Mouse (Mus musculus) adrenal gland, postnatal 14 days (tissue): Measurements from ENCODE around the gene Spc24. TPM values are rescaled to one million over a fixed set of nuclear protein-coding genes. Genes with fewer than 3 reads are reported as not detected.
"Not testable (repeated sequence)": the region's sequence is repeated elsewhere in the genome, so short reads cannot be mapped to it uniquely, and the experiment has no call there.

Source experiments
- DNase-seq: peaks from one replicate; pipeline ENCODE4 v3.0.0; 2021; ENCODE audit warnings: mixed read lengths
- long read RNA-seq, 2 experiments: library from polyadenylated mRNA; stranded (forward); transcript quantifications; one replicate each; pipeline ENCODE4 v2.0.0; 2021
- total RNA-seq: library from RNA; stranded (reverse); gene quantifications from 2 replicates; pipeline ENCODE4 v1.2.3, GENCODE M21; 2021

The Spc24 gene
- 9.1 and 10.4 TPM in 2 replicates for total RNA-seq
- long read RNA-seq, experiment 1, transcript Spc24-201 (5 exons, 1,366 nt), result major isoform, 22 of 27 reads
- long read RNA-seq, experiment 1, partial matches to known transcripts, result 0 of 27 reads
- long read RNA-seq, experiment 1, other reads (novel, unspliced or antisense), result 4 of 27 reads
- long read RNA-seq, experiment 2, transcript Spc24-201 (5 exons, 1,366 nt), result major isoform, 8 of 12 reads
- long read RNA-seq, experiment 2, partial matches to known transcripts, result 1 of 12 reads
- long read RNA-seq, experiment 2, other reads (novel, unspliced or antisense), result 1 of 12 reads

DNA sequence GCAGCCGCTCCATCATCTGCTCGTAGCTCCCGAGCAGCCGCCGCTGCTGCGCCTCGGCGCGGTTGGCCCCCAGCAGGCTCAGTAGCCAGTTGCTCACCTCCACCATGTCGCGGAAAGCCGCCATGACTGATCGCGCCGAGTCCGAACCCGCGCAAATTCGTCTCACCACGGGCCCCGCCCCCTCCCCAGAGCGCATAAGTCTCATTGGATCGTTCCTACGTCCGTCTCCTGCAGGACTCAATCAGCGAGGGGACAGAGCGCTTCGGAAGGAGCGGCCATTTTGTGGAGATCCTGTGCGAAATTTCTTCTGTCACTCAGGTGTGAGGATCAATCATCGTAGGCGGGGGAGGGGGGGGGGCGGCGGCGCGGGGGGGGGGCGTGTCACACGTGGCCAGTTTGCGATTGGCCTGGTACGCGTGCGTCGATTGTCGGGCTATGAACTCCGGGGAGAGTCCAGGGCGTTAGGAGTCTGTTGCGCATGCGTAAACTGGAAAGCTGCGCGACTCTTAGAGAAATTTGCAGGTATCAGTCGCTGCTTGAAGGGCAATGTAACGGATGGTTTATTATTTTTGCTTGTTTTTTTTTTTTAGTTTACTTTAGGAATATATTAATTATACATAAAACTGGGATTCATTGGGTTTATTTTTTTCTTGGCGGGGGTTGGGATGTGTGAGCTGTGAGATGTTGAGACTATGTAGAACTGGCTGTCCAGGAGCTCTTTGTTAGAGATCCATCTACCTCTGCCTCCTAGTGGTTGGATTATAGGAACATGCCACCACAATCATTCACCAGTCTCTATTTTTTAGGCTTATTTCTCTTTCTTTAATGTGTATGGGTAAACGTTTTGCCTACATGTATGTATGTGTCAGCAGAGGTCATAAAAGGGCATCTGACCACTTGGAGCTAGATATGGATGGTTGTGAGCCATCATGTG lies at the start of gene Spc24:
Gene Spc24 (minus strand): TSS at position 149 of the 934 bp plus-strand sequence.
- DNase-seq, result peak; percentile 96

DNA sequence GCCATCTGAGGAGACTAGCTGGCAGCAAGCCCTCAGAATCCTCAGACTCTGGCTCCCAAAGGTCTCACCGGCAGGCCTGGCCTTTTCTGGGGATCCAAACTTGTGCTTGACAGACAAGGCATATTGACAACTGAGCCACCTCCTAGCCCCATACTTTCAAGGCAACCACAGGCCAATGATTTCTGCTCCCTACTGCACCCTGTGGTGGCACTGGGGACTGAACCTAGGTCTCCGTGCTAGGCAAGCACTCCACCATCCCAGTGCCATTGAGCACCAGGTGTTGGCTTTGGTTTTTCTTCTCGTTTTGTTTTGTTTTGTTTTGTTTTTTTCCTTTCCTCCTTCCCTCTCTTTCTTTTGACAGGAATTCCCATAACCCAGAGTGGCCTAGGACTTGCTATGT lies 48.5 kb upstream of the Spc24 start:
- DNase-seq, result no peak

DNA sequence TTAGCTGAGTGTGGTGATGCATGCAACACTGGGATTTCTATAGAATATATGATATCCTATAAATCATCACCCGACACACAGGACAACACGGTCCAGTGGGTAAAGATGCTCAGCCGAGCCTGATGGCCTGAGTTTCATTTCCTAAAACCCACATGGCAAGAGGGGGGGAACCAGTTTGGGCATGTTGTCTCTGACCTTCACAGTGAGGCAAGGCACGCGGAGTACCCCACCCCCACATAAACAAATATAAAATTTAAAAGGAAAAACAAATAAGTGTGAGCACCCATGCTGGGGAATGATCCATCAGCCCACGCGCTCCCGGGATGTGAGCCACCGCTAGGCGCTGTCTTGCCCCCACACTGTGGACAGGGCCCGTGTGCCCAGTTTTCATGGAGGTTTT lies 46.9 kb upstream of the Spc24 start:
- DNase-seq, result no peak

DNA sequence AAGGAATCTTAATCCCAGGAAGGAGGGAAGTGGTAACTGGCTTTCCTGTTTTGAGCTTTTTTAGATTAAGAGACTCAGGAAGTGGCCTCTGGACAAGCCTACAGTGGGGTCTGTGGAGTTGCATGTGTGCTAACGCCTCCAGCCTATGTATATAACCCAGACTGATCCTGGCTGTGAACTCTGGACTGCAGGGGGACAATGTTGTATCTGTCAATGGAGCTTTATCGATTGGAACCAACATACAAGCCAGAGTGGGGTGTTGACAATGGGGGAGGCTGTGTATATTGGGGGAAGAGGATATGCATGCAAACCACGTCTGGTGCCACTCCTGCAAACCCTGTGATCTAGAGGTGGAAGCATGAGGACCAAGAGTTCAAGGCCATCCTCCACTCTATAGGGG lies 46.3 kb upstream of the Spc24 start:
- DNase-seq, result no peak

DNA sequence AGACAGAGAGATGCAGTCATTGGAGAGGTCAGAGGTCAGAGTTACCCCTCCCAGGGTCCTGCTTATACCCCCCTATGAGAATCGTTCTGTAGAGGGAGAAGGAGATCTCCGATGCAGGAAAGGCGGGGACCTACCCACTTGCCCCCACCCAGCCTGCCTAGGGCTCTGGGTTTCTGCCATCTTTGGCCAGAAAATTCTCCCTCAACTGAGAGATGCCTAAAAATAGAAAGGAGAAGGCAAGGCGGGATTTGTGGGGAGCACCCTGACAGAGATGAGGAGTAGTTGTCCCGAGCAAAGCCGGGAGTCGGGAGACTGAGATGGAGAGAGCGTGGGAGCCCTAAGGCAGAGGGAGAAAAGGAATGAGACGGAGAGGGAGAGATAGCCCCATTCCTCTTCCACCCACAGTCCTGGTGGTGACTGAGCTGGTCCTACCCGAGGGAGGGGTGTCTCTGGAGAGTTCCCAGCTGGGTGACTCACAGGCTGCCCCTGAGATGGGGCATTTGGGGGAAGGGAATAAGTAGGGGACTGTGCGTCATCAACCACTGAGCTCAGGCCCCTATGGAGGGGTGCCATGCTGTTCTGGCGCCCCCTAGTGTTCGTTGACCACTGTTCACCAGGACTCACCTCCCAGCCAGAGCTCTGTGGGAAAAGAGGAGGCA lies 44.0 kb upstream of the Spc24 start:
- peak; percentile 93 for DNase-seq

DNA sequence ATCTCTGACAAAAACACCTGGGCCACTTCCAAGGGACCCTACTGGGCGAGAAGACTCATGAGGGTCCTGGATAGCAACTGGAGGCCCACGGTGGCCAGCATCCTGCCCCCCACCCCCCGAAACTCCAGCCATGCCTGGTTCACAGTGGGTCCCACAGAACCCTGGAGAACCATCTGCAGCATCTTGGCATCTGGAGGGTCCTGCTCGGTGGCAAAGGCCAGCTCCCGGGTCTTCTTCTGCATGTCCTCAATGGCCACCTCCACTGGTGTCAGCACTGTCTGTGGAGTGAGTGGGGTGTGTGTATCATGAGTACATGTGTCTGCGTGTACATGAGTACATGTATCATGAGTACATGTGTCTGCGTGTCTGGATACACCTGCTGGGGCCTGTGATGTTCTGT lies 41.5 kb upstream of the Spc24 start:
- no peak for DNase-seq

DNA sequence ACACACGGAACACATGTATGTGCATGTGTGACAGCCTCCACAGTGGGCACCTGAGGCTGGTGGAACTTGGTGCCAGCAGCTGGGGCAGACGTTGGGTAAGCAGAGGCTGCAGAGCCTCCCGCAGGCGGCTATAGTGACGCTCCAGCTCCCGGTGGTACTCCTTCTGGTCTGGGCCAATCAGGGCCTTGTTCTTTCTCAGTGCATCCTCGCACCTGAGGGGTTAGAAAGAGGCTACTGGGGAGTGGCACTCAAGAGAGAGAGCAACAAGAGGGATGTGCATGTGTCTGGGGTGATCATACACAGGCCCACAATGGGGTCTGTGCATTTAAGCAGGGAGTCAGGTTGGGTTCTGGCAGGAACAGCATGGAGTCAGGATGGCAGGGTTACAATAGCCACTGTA lies 41.0 kb upstream of the Spc24 start:
- DNase-seq, result no peak

DNA sequence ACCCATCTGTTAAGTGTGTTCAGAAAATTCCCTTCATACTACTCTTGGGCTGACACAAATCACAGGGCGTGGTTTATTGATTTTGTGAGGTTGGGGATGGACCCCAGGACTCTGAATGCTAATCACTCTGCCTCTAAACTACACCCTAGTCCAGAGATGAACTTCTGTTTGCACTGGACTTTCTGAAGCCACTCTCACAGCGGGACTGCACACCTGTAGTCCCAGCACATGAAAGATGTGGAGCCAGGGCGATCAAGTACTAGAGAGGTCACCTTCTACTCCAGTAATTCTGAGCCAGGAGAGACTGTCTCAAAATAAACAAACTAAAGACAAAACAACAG lies 38.9 kb upstream of the Spc24 start:
- no peak for DNase-seq

DNA sequence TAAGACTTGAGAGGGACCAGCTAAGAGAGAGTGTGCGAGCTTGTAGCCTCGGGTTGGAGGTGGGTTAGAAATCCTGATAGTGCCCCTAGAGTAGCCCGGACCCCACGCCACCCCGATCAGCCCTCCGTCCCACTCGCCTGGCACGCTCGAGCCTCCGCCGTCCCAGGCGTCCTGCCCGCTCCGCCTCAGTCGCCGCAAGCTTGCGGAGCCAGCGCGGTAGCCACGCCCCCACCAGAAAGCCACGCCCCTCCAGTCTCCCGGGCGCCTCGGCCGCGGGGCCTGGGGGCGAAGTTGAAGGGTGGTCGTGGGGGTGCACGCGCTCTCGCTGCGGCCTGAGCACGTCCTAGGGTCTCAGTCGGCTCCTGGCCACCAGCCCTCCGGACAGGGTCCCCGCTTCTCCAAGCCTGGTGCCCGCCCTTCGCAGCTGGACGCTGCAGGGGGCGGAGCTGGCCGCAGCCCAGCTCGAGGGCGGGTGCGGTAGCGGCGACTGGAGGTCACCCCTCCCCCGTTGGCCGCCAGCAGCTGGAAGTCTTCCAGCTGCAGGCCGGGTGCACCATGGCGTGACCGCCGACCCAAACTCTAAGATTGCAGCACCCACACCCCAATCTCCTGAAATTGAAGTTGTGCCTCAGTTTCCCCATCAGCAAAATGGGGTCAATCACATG lies 38.4 kb upstream of the Spc24 start, which contains the start of gene Kank2:
Gene Kank2 (minus strand): TSS at position 400 of the 665 bp plus-strand sequence.
- DNase-seq, result peak; percentile 93

DNA sequence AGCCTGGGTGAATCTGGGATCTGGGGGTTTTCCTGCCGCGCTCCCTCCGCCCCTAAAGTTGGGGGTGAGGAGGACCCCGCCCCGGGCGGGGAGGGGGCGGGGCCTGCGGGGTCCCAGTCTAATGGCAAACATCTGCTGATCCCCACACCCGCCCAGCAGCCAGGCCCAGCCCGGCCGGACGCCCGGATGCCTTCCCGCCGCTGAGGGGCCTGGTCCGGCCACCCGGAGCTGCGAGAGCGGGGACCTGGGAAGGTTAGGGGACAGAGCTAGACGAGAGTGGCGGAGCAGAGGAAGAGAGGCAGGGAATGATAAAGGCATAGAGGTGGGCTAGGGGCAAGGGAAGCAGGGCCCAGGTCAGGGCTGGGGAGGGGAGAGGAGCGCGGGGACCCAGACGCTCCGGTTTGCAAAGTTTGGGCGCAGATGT lies 37.8 kb upstream of the Spc24 start:
- DNase-seq, result peak; percentile 80

DNA sequence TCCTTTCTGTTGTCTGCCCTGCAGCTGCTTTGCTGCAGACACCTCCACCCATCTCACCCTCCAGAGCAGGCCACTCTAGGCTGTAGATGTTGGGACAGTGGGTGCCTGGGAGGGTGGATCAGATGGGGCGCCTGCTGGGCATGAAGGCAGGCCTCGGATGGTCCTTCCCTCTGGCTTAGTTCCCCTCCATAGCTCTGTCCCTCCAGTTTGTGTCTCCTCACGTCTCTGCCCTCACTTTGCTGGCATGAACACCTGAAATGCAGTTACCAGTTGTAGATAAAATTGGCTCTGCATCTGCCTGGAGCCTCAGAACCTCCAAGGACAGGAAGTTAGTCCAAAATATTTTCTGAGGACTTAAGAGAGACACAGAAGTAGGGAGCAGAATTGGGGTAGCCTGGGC lies 36.8 kb upstream of the Spc24 start:
- DNase-seq, result no peak

DNA sequence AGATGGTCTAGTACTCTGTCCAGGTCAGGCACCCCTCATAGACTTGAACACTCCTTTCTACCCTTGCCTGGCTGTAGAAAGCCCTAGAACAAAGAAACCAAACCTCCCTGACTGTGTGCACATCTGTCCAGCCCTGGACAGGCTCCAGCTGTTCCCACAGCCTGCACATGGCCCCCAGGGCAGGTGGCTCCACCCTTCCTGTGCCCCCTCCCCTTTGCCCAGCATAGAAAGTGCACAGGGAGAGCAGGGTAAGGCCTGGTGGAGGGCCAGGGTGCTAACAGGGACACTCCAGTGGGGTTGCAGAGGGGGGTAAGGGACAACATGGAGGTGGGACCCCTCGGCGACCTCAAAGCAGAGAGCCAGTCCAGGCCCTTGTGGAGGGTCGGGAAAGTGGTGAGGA lies 36.2 kb upstream of the Spc24 start:
- no peak for DNase-seq

DNA sequence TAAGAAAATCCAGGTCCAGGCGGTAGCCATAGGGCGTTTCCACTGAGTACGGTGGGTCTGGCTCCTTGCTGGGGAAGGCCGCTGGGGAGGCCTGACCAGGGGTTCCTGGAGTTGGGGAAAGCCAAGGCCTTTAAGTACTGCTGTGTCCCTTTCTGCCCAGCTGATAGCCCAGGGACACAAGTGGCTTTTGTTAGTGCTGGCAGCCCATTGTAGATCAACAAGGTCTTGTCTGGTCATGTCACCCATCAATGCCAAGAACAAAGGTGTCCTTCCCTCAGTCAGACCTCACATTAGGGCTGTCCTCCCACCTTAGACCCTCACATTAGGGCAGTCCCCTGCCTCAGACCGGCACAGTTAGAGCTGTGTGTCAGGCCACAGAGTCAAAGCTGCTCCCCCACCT lies 35.5 kb upstream of the Spc24 start:
- no peak for DNase-seq

DNA sequence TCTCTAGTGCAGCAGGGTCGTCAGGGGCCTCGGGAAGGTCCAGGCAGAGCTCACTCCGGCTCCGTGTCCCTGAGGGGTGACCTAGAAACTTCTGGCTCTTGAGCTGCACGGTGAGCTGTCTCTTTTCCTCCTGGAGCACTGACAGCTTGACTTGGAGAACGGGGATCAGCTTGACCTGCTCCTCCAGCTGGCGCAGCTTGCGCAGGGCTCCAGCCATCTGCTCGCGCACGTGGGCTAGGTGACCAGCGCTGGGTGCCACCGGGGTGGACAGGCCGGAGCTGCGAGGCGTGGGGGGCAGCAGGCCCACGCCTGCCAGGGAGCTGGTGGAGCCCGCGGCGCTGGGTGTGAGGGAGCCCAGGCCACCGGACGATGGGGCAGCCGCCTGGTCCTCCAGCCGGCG lies 34.8 kb upstream of the Spc24 start:
- DNase-seq, result no peak

DNA sequence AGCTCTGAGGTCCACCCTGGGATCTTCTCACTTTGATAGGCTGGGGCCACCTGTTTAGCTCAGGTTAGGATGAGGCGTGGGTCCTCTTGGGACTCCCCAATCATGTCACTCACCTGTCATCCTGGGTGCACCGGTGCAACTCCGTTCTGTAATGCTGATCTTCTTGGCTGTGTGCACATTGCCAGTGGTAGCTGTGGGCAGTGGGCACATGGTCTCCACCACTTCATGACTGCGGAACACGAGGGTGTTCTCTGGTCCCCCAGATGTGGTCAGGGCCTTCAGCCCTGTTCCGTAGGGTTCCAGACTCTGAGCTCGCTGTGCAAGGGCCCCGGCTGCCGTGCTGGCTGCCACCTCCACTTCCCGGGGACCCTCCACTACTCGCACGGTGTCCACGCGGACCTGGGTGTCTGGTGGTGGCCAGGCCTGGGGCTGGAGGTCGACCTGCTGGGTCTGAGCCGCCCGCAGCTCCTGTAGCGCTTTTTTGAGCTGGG lies 34.3 kb upstream of the Spc24 start:
- DNase-seq, result no peak

DNA sequence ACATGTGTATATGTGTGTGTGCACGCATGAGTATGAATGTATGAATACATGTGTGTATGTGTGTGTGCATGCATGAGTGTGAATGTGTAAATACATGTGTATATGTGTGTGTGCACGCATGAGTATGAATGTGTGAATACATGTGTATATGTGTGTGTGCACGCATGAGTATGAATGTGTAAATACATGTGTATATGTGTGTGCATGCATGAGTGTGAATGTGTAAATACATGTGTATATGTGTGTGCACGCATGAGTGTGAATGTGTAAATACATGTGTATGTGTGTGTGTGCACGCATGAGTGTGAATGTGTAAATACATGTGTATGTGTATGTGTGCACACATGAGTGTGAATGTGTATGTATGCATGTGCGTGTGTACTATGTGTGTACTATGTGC lies 33.4 kb upstream of the Spc24 start:
- DNase-seq, result not testable (repeated sequence)

DNA sequence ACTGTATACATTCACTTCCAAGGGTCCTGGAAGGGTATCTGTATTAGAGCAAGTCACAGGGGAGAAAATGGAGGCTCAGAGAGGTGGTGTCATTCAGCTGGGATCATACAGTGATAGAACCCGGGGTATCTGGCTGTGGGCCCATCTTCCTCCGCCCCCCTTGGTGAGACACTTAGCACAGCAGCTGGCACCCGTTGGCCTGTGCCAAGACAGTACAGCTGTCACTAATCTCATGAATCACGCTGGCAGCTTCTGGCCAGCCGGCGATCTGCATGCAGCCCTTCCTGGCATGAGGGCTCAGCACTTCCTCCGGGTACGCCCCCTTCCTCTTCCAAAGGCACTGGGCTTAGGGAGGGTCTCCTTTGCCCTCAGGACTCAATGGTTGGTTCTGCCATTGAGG lies 32.5 kb upstream of the Spc24 start:
- peak; percentile 79 for DNase-seq

DNA sequence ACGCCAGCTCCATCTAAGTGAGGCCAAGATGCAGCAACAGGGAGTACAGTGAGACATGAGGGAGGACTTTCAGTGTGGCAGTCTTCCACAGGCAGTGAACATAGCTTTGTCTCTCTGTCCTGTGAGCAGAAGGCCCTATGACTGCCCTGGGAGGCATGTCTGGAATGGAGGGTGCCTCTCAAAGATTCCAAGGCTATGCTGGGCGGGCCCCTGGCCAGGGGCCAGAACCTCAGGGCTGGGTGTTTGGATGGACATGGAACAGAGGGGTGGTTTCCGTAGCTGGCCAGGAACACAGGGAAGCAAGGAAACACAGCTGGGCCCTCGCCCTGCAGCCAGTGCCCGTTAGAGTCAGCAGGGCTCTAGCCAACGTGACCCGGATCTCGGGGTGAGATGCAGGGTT lies 31.8 kb upstream of the Spc24 start:
- DNase-seq, result peak; percentile 89

DNA sequence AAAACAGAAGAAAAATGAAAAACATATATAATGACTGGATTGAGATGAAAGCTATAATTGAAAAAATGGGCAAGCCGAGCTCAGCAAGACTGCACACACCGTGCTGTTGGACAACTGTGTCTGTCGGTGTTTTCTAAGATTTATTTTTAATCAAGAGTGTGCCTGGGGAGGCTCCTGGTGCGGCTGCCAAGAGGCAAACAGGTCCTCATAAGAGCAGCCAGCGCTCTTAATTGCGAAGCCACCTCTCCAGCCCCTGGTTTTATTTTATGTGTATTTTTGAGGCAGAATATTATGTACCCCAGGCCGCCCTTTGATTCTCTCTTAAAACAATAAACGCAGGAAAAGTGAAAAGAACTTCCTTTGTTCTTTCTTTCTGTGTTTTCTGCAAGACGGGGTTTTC lies 28.1 kb upstream of the Spc24 start:
- DNase-seq, result no peak

DNA sequence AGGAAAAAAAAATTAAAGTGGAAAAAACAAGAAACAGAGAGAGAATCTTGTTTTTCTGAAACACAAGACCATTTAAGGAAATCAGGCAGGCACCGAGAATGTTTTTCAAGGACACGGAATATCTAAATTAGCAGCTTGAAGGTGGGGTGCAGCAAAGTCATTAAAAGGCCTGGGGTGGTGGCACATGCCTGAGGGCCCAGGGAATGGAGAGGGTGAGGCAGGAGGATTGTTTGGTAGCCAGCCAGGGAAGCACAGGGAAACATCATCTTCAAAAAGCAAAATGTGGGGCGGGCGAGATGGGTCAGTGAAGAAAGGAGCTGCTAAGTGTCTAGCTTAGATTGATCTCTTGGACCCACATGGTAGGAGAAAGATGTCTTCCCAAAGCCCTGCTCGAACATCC lies 27.6 kb upstream of the Spc24 start:
- DNase-seq, result peak; percentile 3

DNA sequence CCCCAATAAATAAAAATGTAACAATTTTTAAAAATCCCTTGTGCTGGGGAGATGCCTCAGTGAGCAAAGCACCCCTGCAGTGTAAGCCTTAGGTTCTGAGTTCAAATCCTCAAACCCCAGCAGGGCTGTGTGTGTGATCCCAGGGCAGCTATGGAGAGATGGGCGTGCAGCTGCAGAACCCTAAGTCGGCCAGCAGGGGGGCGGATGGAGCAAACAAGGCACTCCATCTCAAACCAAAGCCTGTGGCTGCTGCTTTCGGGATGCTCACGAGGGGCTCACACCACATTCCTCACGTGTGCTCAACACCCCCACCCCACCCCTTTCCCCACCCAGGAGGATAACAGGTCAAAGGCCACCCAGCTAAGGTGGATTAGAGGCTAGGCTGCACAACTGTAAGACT lies 26.8 kb upstream of the Spc24 start:
- peak; percentile 82 for DNase-seq

DNA sequence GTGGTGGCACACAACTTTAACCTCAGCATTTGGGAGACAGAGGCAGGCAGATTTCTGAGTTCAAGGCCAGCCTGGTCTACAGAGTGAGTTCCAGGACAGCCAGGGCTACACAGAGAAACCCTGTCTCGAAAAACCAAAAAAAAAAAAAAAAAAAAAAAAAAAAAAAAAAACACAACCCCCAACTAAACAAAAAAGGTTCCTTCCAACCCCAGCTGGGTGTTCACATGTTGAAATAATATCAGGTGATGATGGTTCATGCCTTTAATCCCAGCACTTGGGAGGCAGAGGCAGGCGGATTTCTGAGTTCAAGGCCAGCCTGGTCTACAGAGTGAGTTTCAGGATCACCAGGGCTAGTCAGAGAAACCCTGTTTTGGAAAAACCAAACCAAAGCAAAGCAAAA lies 26.2 kb upstream of the Spc24 start:
- not testable (repeated sequence) for DNase-seq
